ENCODE assay signal across 8 mouse cellular contexts in the genomic region with DNA sequence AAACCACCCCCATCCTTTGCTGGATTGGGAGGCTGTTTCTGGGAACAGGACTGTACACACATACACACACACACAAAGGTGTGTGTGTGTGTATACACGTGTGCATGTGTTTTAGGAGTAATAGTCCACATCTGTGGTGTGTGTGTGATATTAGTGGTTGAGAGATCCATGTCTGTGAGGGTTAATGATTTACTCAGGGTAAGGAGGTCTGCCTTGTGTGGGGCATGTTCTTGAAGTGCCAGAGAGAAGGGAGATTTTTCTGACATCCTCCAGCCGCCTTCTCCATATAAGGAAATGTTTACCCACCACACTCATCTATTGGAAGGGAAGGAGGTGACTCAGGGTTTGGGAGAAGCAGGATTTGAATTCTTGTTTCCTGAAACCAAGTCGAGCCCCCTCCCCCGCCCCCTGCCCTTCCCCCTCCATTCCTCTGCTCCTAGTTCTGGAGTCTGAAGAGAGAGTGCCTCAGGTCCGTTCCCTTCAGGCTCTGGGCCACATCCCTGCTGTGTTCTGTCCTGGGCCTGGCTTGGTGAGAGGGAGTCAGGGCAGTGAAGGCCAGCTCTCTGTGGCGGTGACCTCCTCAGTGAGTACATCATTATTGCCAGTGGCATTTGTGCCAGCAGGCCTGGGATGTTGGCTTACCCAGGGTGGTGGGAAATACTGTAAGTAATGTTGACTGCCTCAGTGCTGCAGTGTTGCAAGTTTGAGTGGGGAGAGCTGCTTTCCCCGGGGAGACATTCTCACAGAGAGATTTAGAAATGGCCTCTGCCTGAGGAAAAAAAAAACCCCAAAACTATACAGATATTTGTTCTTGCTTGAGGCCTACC. TPM values are rescaled to one million over a fixed set of nuclear protein-coding genes. Genes with fewer than 3 reads are reported as not detected.
DNase-seq lines count a peak whose midpoint lies in the region; ATAC-seq and TF ChIP-seq lines count a peak whose summit lies in the region.

No protein-coding gene starts in this region.

- H3K4me1 ChIP-seq in heart, embryonic 10.5 days = peaks cover 80% of the 10 kb centered on the region
- H3K4me1 ChIP-seq in lung, embryonic 14.5 days (ENCODE audit: insufficient read depth) = peaks cover 16% of the 10 kb centered on the region
- H3K4me1 ChIP-seq in stomach, embryonic 14.5 days (ENCODE audit: control insufficient read depth, insufficient read depth, low read length) = peaks cover 48% of the 10 kb centered on the region

- intact Hi-C loops in heart, postnatal 36 days (cut with DNase I) = no loop called here

- H3K27me3 ChIP-seq in heart, embryonic 10.5 days (ENCODE audit: insufficient read depth, poor library complexity, severe bottlenecking) = no peaks in the 10 kb centered on the region
- H3K27me3 ChIP-seq in lung, embryonic 14.5 days (ENCODE audit: insufficient read depth, low read length) = no peaks in the 10 kb centered on the region
- H3K27me3 ChIP-seq in stomach, embryonic 14.5 days (ENCODE audit: control insufficient read depth, insufficient read depth, low read length) = no peaks in the 10 kb centered on the region

- H3K36me3 ChIP-seq in heart, embryonic 10.5 days = peaks cover 20% of the 10 kb centered on the region
- H3K36me3 ChIP-seq in lung, embryonic 14.5 days (ENCODE audit: insufficient read depth) = peaks cover 20% of the 10 kb centered on the region
- H3K36me3 ChIP-seq in stomach, embryonic 14.5 days (ENCODE audit: control insufficient read depth, insufficient read depth, low read length) = no peaks in the 10 kb centered on the region

- peak; percentile 88 for ATAC-seq in lung, embryonic 14.5 days (ENCODE audit: insufficient read depth)
- ATAC-seq in stomach, embryonic 14.5 days (ENCODE audit: insufficient number of reproducible peaks, insufficient read depth, low FRiP score, low read depth) = peak; percentile 72

- H3K27ac ChIP-seq in heart, embryonic 10.5 days = peak overlapping the region; percentile 91
- H3K27ac ChIP-seq in lung, embryonic 14.5 days (ENCODE audit: low read depth) = peak overlapping the region; percentile 83
- peak overlapping the region; percentile 68; the same call in 1 of the 2 replicates for H3K27ac ChIP-seq in stomach, embryonic 14.5 days (ENCODE audit: low read length)

- peak overlapping the region; percentile 46 for H3K4me2 ChIP-seq in lung, embryonic 14.5 days
- H3K4me2 ChIP-seq in stomach, embryonic 14.5 days (replicated peaks; ENCODE audit: low read depth, low read length) = peak overlapping the region; percentile 15; the same call in 1 of the 2 replicates

- peak overlapping the region; percentile 35 for H3K4me3 ChIP-seq in heart, embryonic 10.5 days
- H3K4me3 ChIP-seq in lung, embryonic 14.5 days (ENCODE audit: low read depth, low read length) = 0 out of 2 replicates have a peak overlapping the region, but pooled peaks have one; percentile 14
- no peak overlapping the region for H3K4me3 ChIP-seq in stomach, embryonic 14.5 days (ENCODE audit: low read depth, low read length)

- no peaks in the 10 kb centered on the region for H3K9me3 ChIP-seq in heart, embryonic 10.5 days
- H3K9me3 ChIP-seq in lung, embryonic 14.5 days (ENCODE audit: low read depth, low read length) = no peaks in the 10 kb centered on the region
- H3K9me3 ChIP-seq in stomach, embryonic 14.5 days (ENCODE audit: control insufficient read depth, low read depth, low read length) = no peaks in the 10 kb centered on the region

- WGBS in heart, embryonic 10.5 days = 26% methylated on average over 7 of the region's 7 CpGs
- WGBS in lung, embryonic 14.5 days = 28% methylated on average over 7 of the region's 7 CpGs
- WGBS in stomach, embryonic 14.5 days = 30% methylated on average over 7 of the region's 7 CpGs

- no peak for DNase-seq in heart, embryonic 10.5 days (ENCODE audit: low spot score)
- no peak for DNase-seq in heart, postnatal 36 days
- peak; percentile 74 for DNase-seq in lung, embryonic 14.5 days
- no peak for DNase-seq in lung, postnatal 14 days
- peak; percentile 18 for DNase-seq in embryo, embryonic 11 days
- DNase-seq in thymus, postnatal 0 days (ENCODE audit: low spot score) = no peak
- no peak for DNase-seq in adrenal gland, adult 8-10 months

- no peak overlapping the region for H3K9ac ChIP-seq in lung, embryonic 14.5 days
- H3K9ac ChIP-seq in stomach, embryonic 14.5 days (replicated peaks; ENCODE audit: low read depth, low read length) = no peak overlapping the region

- TF ChIP-seq CTCF in lung, embryonic 14.5 days (IDR thresholded peaks at IDR 0.05; ENCODE audit: low read depth) = no peak

RNA-seq across cellular contexts. Expression of gene Lpp, which starts 54.6 kb away (rescaled TPM):
- polyA plus RNA-seq in heart, embryonic 10.5 days (2016; fragmentation: Nextera tagmentation; extraction: Ambion mirVana) = 65.1 and 67.2 TPM in 2 replicates
- 10 to 100 TPM; 29.5 to 32.5 TPM for total RNA-seq in heart, postnatal 36 days (2021)
- polyA plus RNA-seq in lung, embryonic 14.5 days (2014; fragmentation: Nextera tagmentation; extraction: Ambion mirVana) = 72.4 and 79.9 TPM in 2 replicates
- polyA plus RNA-seq in stomach, embryonic 14.5 days (2014; fragmentation: Nextera tagmentation; extraction: Ambion mirVana) = 105 and 107 TPM in 2 replicates
- 12.3 and 17.1 TPM in 2 replicates for polyA plus RNA-seq in thymus, postnatal 0 days (2015; fragmentation: Nextera tagmentation; extraction: Ambion mirVana)
- total RNA-seq in adrenal gland, adult 8-10 months (2022) = 10 to 100 TPM; 54.0 to 80.8 (median 65.0) TPM

Comparison
In these comparisons a context has a peak if more than half of its experiments do, and no peak if none do; other contexts are left out.
1. DNase-seq: peak in lung, embryonic 14.5 days (single experiment) and embryo, embryonic 11 days (single experiment); none in heart, embryonic 10.5 days (single experiment), heart, postnatal 36 days (0 of 2), lung, postnatal 14 days (single experiment), thymus, postnatal 0 days (single experiment) and adrenal gland, adult 8-10 months (single experiment).
2. Peak in every context shown above with its lines, with median percentiles within 50 percentile points of each other: H3K27ac ChIP-seq.